Mouse (Mus musculus) ES-E14 (cell line): ENCODE results near the gene Eppin. TPM values are rescaled to one million over a fixed set of nuclear protein-coding genes. Genes with fewer than 3 reads are reported as not detected.

ENCODE experiments used
- DNase-seq: peaks from one replicate; pipeline ENCODE4 v3.0.0-alpha.2; 2013; ENCODE audit warnings: low read depth, low spot score
- H3K27ac ChIP-seq: 2 replicates; pipeline ENCODE4 v1.5.1; 2012; ENCODE audit warnings: low read depth, mild to moderate bottlenecking, low read length, moderate library complexity, mixed read lengths; ENCODE audit not compliant: poor library complexity, insufficient read depth, severe bottlenecking
- H3K36me3 ChIP-seq: 2 replicates; pipeline ENCODE4 v1.6.1; 2012; ENCODE audit warnings: mild to moderate bottlenecking, low read length, moderate library complexity, mixed read lengths; ENCODE audit not compliant: control insufficient read depth, poor library complexity, insufficient read depth, severe bottlenecking
- H3K4me1 ChIP-seq, 2 experiments: fragments of 150-350 bp in 1 of 2; sonication (generic) in 1 of 2; 2 replicates each; pipeline ENCODE4 v1.6.1; 2012; ENCODE audit warnings: low read length in 2 of 2, mild to moderate bottlenecking in 1 of 2, mixed read lengths in 1 of 2; ENCODE audit not compliant: control insufficient read depth in 2 of 2, insufficient read depth in 2 of 2, poor library complexity in 1 of 2
- H3K4me3 ChIP-seq, 2 experiments: fragments of 150-350 bp in 1 of 2; sonication (generic) in 1 of 2; 2 replicates each; pipeline ENCODE4 v1.5.1; 2012; ENCODE audit warnings: low read length in 2 of 2, low read depth in 1 of 2, mild to moderate bottlenecking in 1 of 2, mixed read lengths in 1 of 2; ENCODE audit not compliant: insufficient read depth in 1 of 2, poor library complexity in 1 of 2, severe bottlenecking in 1 of 2
- H3K9ac ChIP-seq: 2 replicates; pipeline ENCODE4 v1.6.1; 2012; ENCODE audit warnings: low read depth, mild to moderate bottlenecking, low read length, mixed read lengths; ENCODE audit not compliant: poor library complexity, insufficient read depth, severe bottlenecking
- H3K9me3 ChIP-seq: fragments of 150-350 bp; sonication (generic); 2 replicates; pipeline ENCODE4 v1.6.1; 2012; ENCODE audit warnings: low read depth, mild to moderate bottlenecking, low read length; ENCODE audit not compliant: control insufficient read depth, insufficient read depth
- CHD2 ChIP-seq: IDR thresholded peaks from 2 replicates; pipeline ENCODE4 v1.6.1; 2014; ENCODE audit warnings: mild to moderate bottlenecking, low read depth, low read length, inconsistent platforms
- HCFC1 ChIP-seq: IDR thresholded peaks from 2 replicates; pipeline ENCODE4 v1.6.1; 2012; ENCODE audit warnings: low read length, inconsistent platforms, borderline replicate concordance; ENCODE audit not compliant: insufficient read depth
- MAFK ChIP-seq: IDR thresholded peaks from 2 replicates; pipeline ENCODE4 v1.6.1; 2014; ENCODE audit warnings: mild to moderate bottlenecking, low read depth, low read length, inconsistent platforms; ENCODE audit not compliant: insufficient read depth
- ZC3H11A ChIP-seq: IDR thresholded peaks from 2 replicates; pipeline ENCODE4 v1.6.1; 2012; ENCODE audit warnings: low read depth, mild to moderate bottlenecking, inconsistent platforms, low read length, borderline replicate concordance
- ZNF384 ChIP-seq: IDR thresholded peaks from 2 replicates; pipeline ENCODE4 v1.6.1; 2012; ENCODE audit warnings: low read depth, low read length, inconsistent platforms
- in situ Hi-C, 2 experiments: fragments of 600-800 bp; cut with MboI; formaldehyde crosslinking; loops; one replicate each; pipeline ENCODE4 v1.15.1; 2025; ENCODE audit warnings: low sequenced_read_pairs in 2 of 2, inconsistent platforms in 1 of 2; ENCODE audit not compliant: unreplicated experiment in 2 of 2
- total RNA-seq: library from RNA; depleted of rRNA; stranded (reverse); fragments of 300-350 nt; gene quantifications from 2 replicates; pipeline ENCODE4 v1.2.3, GENCODE M21; 2012

Gene Eppin
- total RNA-seq, 1 experiment: not detected

DNA sequence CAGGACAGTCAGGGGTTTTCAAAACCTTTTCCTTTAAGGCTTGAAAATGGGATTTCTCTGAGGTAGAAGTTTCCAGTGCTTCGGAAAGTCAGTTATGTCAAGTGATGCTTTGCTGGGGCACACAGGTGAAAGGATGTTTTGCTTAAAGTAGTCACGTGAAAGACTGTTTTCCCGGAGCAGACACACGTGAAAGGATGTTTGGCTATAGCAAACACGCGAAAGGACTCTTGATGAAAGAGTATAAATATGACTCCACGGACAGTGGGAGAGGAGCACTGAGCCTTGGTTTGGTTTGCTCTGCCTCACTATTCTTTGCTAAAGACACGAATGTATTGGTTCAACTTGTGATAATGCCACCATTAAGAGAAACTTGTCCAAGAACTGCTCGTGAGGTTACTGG, 41.9 kb downstream of the Eppin start:
- in situ Hi-C loops: no loop called here
- no peak for DNase-seq
- no peak overlapping the region for H3K9ac ChIP-seq
- H3K4me1 ChIP-seq: peaks cover 0 to 8% of the 10 kb centered on the region in 2 experiments; a peak in 1 of 4 replicates
- no peak for TF ChIP-seq MAFK
- TF ChIP-seq HCFC1: no peak
- TF ChIP-seq ZC3H11A: no peak
- no peak for TF ChIP-seq CHD2
- no peak for TF ChIP-seq ZNF384
- no peaks in the 10 kb centered on the region for H3K36me3 ChIP-seq
- H3K9me3 ChIP-seq: no peaks in the 10 kb centered on the region
- no peak overlapping the region for H3K4me3 ChIP-seq
- no peak overlapping the region for H3K27ac ChIP-seq

DNA sequence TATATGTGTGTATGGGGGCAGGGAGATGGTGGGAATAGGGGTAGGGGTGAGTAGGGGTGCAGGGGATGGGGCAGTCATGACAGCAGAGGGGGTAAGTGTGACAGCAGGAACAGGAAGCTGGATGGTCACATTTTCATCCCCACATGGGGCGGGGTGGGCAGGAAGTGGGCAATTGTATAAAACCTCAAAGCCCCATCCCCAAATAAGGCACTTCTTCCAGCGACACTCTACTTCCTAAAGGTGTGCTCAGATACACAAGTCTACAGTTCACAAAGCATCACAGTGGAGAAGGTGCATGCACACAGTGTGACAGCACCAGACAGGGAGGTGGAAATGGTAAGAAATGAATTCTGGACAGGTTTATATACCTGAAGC, 42.5 kb downstream of the Eppin start:
- Histone ChIP-seq H3K4me1 (peaks cover 0 to 8% of the 10 kb centered on the region in 2 experiments; a peak in 1 of 4 replicates), H3K36me3 (no peaks in the 10 kb centered on the region), H3K4me3 (no peak overlapping the region), H3K9ac (no peak overlapping the region), H3K27ac (no peak overlapping the region), H3K9me3 (no peaks in the 10 kb centered on the region)
- DNase-seq: no peak
- TF ChIP-seq ZC3H11A (no peak), HCFC1 (no peak), ZNF384 (no peak), CHD2 (no peak), MAFK (no peak)
- in situ Hi-C loops: no loop called here

DNA sequence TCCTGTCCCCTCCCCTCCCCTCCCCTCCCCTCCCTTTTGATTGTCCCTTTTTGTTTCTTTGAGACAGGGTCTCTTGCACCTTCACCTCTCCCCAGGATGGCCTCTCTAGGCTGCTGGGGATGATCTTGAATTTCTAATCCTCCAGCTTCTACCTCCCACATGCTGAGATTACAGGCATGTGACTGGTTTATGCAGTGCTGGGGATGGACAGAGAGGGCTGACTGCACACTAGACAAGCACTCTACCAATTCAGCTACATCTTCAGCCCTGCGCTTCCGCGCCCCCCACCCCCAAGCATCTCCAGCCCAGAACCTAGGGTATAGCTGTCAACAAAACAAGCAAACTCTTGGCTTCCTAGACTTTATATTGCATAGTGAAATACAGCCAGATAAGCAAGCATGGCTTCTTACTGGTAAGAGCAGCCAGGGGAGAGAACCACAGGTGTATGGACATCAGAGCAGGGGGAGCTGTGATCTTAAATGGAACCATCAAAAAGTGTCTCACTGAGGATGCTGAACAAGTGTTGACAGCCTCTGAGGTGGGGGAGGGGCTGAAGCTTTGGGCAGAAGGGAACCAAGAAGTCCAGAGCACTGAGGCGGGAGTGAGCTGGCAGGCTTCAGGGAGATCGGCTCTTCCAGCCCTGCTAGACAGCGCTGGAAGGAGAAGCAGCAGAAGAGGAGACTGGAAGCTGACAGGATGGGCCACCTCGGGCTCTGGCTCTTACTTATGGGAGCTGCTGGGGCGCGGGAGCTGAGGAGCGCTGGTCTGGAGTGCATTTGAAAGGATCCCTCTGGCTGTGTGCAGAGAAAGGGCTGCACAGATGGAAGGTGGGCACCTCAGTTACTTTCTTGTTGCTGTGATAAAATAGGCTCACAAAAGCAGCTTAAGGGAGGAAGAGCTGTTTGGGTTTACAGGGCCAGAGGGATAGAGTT, 43.2 kb downstream of the Eppin start:
- Histone ChIP-seq H3K4me1 (peaks cover 0 to 8% of the 10 kb centered on the region in 2 experiments; a peak in 1 of 4 replicates), H3K36me3 (no peaks in the 10 kb centered on the region), H3K9me3 (no peaks in the 10 kb centered on the region), H3K9ac (no peak overlapping the region), H3K27ac (no peak overlapping the region), H3K4me3 (no peak overlapping the region)
- no peak for DNase-seq
- TF ChIP-seq ZC3H11A (no peak), ZNF384 (no peak), MAFK (no peak), HCFC1 (no peak)
- in situ Hi-C loops: no loop called here

DNA sequence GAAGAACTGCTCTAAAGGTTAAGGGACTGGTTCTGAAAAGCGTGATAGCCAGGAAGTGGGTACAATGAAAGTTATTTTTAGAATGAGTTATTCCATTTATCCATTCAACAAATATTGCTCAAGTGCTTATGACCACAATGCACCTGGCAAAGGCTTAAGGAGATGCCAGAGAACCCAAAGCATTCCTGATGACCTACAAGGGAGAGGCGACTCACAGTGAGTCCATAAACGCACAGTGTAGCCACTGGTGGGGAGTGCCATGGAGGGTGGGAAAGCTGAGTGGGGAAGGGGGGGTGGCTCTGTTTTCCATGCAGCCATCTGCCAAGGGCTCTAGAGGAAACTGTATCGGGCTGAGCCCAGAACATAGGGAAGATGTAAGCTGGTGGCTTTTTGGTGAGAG, 44.1 kb downstream of the Eppin start:
- TF ChIP-seq ZNF384 (no peak), ZC3H11A (no peak), HCFC1 (no peak), MAFK (no peak), CHD2 (no peak)
- Histone ChIP-seq H3K27ac (no peak overlapping the region), H3K9ac (no peak overlapping the region), H3K4me3 (no peak overlapping the region), H3K9me3 (no peaks in the 10 kb centered on the region), H3K36me3 (no peaks in the 10 kb centered on the region), H3K4me1 (peaks cover 0 to 10% of the 10 kb centered on the region in 2 experiments; a peak in 1 of 4 replicates)
- DNase-seq: no peak
- in situ Hi-C loops: no loop called here
